Mouse (Mus musculus) CH12.LX (cell line): ENCODE measurements around the gene Plce1.

Experiments
- BHLHE40 ChIP-seq: IDR thresholded peaks from 2 replicates; pipeline ENCODE4 v1.6.1; 2011; ENCODE audit warnings: mild to moderate bottlenecking, low read depth, low read length, improper control_type of control experiment
- CHD1 ChIP-seq: IDR thresholded peaks from 2 replicates; pipeline ENCODE4 v1.6.1; 2012; ENCODE audit warnings: low read depth, low read length, improper control_type of control experiment, inconsistent platforms
- CHD2 ChIP-seq: IDR thresholded peaks from 2 replicates; pipeline ENCODE4 v1.6.1; 2011; ENCODE audit warnings: low read length, improper control_type of control experiment
- CTCF ChIP-seq, 2 experiments: IDR thresholded peaks in 1 of 2; conservative IDR thresholded peaks in 1 of 2; 2 replicates each; pipeline ENCODE4 v1.5.1; 2011 to 2012; ENCODE audit warnings: low read depth in 2 of 2, low read length in 2 of 2, improper control_type of control experiment in 1 of 2, inconsistent platforms in 1 of 2, mild to moderate bottlenecking in 1 of 2, moderate library complexity in 1 of 2
- ETS1 ChIP-seq: conservative IDR thresholded peaks from 2 replicates; pipeline ENCODE4 v1.6.1; 2012; ENCODE audit warnings: low read depth, mild to moderate bottlenecking, inconsistent platforms, low read length, improper control_type of control experiment, moderate library complexity
- HCFC1 ChIP-seq: IDR thresholded peaks from 2 replicates; pipeline ENCODE4 v1.6.1; 2012; ENCODE audit warnings: low read depth, mild to moderate bottlenecking, inconsistent platforms, low read length, improper control_type of control experiment
- KAT2A ChIP-seq: IDR thresholded peaks from 2 replicates; pipeline ENCODE4 v1.6.1; 2012; ENCODE audit warnings: low read length, improper control_type of control experiment, inconsistent platforms; ENCODE audit not compliant: insufficient replicate concordance
- MAFK ChIP-seq: IDR thresholded peaks from 2 replicates; pipeline ENCODE4 v1.6.1; 2011; ENCODE audit warnings: low read length, improper control_type of control experiment; ENCODE audit not compliant: insufficient replicate concordance
- MEF2A ChIP-seq: IDR thresholded peaks from 2 replicates; pipeline ENCODE4 v1.6.1; 2014; ENCODE audit warnings: low read depth, mild to moderate bottlenecking, inconsistent platforms, low read length, improper control_type of control experiment, borderline replicate concordance
- POLR2AphosphoS2 ChIP-seq: IDR thresholded peaks from 2 replicates; pipeline ENCODE4 v1.6.1; 2011; ENCODE audit warnings: low read depth, low read length, improper control_type of control experiment
- SMC3 ChIP-seq: IDR thresholded peaks from 2 replicates; pipeline ENCODE4 v1.6.1; 2011; ENCODE audit warnings: low read depth, low read length, improper control_type of control experiment
- USF2 ChIP-seq: conservative IDR thresholded peaks from 2 replicates; pipeline ENCODE4 v1.6.1; 2011; ENCODE audit warnings: low read depth, low read length, improper control_type of control experiment
- ZC3H11A ChIP-seq: IDR thresholded peaks from 2 replicates; pipeline ENCODE4 v1.6.1; 2012; ENCODE audit warnings: low read depth, mild to moderate bottlenecking, inconsistent platforms, low read length, improper control_type of control experiment
- ZMIZ1 ChIP-seq: IDR thresholded peaks from 2 replicates; pipeline ENCODE4 v1.6.1; 2012; ENCODE audit warnings: low read depth, mild to moderate bottlenecking, inconsistent platforms, low read length, improper control_type of control experiment

- TF ChIP-seq POLR2AphosphoS2 (no peak), MEF2A (no peak), ETS1 (no peak), CHD1 (no peak), USF2 (no peak), CTCF (conservative IDR thresholded peaks at IDR 0.05 in 1 of 2, IDR thresholded peaks at IDR 0.05 in 1 of 2; ENCODE audit: low read depth in 2 of 2, low read length in 2 of 2) (no peak), HCFC1 (no peak), CHD2 (no peak), BHLHE40 (no peak), ZMIZ1 (no peak), MAFK (no peak), KAT2A (no peak), ZC3H11A (no peak), SMC3 (no peak)
These were observed 25.2 kb downstream of the Plce1 start for GRCm38 (mm10) chr19:38506131-38506530.
